Mouse (Mus musculus): Measurements from ENCODE around the gene Kcnj1.

DNA sequence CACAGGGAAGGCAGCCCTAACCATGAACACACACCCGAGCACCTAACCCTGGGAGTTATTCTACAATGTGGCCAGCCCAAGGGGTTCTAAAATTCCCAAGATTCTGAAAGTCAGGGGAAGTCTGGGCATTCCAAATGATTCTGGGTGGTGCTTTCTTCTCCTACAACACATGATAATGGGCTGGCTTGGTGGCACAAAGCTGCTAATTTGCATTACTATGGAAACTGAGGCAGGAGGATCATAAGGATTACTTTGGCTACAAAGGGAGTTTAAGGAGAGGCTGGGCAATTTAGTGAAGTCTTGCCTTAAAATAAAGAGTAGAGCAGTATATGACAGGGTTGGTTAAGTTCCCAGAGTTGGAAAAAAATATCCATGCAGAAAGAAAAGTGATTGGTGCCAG lies 42.7 kb downstream of the Kcnj1 start:
- TF ChIP-seq CTCF (IDR thresholded peaks at IDR 0.05; ENCODE audit: borderline replicate concordance, control insufficient read depth, extremely low read depth, insufficient read depth, low read length, poor library complexity) (no peak), POLR2A (IDR thresholded peaks at IDR 0.05; ENCODE audit: control insufficient read depth, extremely low read depth, insufficient read depth, low read length, poor library complexity) (no peak)

Measured in thymus, adult 2 months (tissue).